Mouse (Mus musculus) right cerebral cortex, postnatal 4 days (tissue): Measurements from ENCODE around the gene Mas1.
A peak's percentile ranks its signal among the peaks of the same experiment; 100 is the strongest.
"Not testable (repeated sequence)": the region's sequence is repeated elsewhere in the genome, so short reads cannot be mapped to it uniquely, and the experiment has no call there.

Experiments
- DNase-seq: peaks from one replicate; pipeline ENCODE4 v3.0.0-alpha.2; 2022

Mas1 gene

GRCm38 (mm10) chr17:12868043-12868442, at the start of gene Mas1:
Mas1 (minus strand) TSS chr17:12868143.
- no peak for DNase-seq

- DNase-seq = peak; percentile 53
Measured at GRCm38 (mm10) chr17:12916588-12917380, 48.8 kb upstream of the Mas1 start.

DNA sequence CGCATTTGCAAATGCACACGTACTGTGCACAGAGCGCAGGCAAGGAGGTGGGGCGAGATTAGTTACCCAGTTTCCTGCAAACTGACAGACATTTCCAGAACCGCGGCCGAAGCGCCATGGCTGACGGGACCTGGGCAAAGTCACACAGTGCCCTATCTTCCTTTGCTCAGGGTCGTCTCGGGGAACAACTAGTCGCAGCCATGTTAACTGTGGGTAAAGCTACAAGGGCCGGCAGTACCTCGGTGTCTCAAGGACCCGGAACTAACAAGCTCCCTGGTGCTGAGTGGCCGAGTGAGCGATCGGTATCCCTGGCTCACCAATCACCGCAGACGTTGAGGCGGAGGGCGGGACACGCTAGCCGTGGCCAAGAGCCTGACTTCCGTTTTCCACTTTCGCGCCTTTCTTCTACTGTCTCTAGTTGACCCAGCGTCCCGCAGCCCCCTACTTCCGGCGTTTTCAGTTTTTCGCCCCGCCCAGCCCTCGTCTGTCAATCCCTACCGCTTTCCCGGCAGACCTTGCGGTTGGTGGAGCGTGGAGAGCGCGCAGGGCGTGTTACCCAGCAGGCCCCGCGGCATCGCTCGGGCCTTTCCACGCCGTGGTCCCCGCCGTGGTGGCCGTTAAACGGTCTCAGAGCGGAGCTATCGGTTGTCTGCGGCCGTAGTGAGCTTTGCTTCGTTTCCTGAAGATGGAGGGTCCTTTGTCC, 48.1 kb upstream of the Mas1 start, which contains the start of gene Mrpl18:
Mrpl18 (minus strand) TSS at position 465 of the 703 bp plus-strand sequence.
- peak; percentile 95 for DNase-seq

DNA sequence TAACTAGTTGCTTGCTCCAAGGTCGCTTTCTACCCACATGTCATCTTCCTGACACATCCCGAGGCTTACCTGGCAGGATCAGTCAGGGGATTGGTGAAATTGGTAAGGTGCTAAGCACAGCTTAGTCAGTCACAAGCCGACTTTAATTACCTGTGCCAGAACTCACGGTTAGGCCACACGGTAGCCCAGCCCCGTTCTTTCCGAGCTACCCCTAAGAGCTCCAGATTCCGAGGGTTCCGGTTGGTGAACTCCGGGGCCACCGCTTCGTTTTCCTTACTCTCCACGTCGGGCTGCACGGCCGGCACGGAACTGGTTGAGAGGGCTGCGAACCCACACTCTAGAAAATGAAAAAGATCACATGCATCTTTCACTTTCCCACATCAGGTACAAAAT, 47.5 kb upstream of the Mas1 start, which contains the start of gene Tcp1:
Tcp1 (plus strand) TSS at position 214 of the 393 bp plus-strand sequence.
- DNase-seq = no peak

DNA sequence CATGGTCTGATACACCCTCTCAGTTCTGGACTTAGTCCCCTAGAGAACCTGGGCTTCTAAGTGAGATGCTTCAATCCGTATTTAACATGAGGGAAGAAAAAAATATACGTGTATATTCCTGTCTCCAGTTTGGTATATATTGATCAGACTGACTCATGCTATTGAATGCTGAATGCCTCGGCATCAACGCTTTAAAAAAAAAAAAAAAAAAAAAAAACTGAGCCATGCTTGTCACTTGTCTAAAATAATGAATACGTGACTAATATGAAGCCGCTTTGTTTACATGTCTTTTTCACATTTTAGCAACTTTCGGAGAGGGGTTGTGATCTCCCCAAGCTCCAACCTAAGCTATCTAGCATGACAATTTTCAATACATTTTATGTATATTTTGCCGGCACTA, 42.4 kb upstream of the Mas1 start:
- DNase-seq = no peak

- no peak for DNase-seq
Measured at GRCm38 (mm10) chr17:12909361-12910280, 41.7 kb upstream of the Mas1 start, which contains the start of gene Pnldc1. Pnldc1 (minus strand) TSS chr17:12910230.

DNA sequence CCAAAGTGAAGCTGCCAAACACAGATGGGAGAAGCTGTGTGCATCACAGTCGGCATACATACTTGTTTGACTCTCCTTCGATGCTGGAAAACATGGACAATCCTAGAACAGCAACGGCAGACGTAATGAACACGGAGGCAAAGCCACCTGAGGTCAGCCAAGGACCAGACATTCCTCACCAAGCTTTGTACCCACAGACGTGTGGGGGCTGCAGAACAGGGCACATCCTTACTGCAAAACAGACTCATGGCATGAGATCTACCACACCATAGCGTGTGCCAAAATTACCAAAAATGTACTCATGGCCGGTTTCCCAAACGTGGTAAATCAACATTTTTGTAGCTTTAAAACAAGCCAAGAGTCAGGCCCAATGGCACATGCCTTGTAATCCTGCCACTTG, 38.5 kb upstream of the Mas1 start:
- DNase-seq = no peak

DNA sequence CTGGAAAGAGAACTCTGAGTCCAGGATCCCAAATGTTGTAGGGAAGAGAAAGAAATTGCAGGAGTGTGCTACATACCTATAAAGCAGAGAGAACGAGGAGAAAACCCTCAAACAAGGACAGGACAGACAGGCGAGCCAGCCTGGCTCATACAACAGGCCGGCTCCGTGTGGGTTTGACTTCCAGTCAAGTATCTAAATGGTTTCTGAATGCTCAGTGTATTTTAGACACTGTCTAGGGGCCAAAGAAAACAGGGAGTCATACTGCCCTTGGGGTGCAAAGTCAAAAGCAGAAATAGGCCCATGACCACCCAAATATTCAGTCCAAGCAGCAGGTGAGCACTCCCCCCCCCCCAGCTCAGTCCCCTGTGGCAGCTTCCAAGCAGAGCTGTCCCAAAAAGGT, 37.9 kb upstream of the Mas1 start:
- DNase-seq = no peak

GRCm38 (mm10) chr17:12904349-12904748, 36.4 kb upstream of the Mas1 start:
- no peak for DNase-seq

GRCm38 (mm10) chr17:12903372-12904333, 35.7 kb upstream of the Mas1 start:
- DNase-seq = no peak

DNA sequence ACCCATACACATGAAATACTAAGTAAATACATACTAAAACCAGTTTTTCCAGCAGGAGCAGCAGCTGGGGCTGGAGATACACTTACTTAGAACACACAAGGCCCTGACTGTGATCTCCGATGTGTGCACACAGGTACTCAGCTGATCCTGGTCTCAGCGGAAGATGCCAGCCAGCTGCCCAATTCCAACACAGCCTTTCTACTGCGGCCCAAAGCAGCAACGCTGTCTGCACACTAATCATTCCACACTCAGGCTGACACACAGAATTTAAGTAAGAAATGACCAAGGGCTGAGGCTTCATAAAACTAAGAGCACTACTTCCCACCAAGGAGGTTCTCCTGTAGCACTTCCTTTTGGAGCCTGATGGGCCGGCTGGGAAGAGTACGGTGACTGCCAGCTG, 34.3 kb upstream of the Mas1 start:
- no peak for DNase-seq

DNA sequence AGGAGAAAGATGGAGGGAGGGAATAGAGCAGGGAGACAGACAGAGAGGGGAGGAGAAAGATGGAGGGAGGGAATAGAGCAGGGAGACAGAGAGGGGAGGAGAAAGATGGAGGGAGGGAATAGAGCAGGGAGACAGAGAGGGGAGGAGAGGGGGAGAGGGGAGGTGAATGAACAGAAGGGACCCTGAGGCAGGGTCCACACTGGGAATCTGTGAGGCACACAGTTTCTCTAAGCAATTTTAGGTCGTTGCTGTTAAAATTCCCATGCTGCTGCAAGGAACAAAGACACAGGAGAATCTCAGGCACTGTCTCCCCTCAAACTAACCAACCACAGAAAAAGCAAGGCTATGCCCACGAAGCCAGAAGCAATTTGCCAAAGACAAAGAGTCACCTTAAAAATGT, 30.7 kb upstream of the Mas1 start:
- not testable (repeated sequence) for DNase-seq

DNA sequence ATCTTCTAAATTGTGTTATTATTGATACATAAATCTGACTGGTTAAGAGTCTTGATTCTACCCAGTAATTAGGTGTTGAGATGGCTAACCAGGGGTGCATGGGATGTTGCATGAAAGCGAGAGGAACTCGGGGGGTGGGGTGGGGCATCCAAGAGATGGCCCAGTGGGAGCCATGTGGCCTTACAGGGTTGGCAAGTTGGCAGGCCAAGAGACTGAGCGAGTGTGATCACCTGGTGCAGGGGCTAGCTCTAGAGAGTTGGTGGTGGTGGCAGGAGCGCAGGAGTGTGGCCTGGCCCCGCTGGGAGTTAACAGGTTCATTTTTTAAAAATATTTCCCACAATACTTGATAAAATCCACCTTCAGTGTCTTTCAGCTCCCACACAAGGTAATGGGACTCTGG, 29.7 kb upstream of the Mas1 start:
- DNase-seq = no peak

DNA sequence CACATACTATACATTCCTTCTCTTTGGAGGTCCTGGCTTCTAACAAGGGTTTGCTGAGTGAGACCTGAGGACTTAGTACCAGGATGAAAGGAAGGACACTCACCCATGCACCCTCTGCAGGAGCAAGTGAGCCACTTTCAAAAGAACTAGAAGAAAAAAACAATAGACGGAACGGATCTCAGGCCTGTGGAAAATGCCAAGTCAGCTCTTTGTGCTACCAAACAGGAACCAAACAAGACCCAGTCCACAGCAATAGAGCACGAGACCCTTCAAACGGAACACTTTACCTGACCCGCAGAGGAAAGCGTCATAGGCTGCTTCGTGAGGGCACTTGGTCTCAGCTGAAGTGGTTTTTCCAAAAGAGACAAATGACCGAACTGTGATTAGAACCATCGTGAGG, 24.1 kb upstream of the Mas1 start:
- DNase-seq = no peak

DNA sequence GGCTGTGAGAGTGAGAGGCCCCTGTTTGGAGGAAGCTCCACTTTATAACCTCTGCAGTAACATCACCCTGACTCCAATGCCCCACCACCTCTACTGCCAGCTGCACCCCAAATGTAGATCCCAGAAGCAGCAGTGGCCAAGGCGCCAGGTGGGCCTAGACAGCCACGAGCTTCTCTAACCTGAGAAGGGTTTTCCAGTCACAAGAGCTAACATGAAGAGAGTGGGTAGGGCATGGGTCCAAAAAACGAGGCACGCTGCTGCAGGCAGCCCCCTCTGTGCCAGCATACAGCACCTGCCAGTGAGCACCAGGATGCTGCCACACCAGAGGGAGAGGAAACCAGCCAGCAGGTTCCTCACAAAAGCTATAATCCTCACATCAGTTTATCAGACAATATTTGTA, 23.1 kb upstream of the Mas1 start:
- no peak for DNase-seq

DNA sequence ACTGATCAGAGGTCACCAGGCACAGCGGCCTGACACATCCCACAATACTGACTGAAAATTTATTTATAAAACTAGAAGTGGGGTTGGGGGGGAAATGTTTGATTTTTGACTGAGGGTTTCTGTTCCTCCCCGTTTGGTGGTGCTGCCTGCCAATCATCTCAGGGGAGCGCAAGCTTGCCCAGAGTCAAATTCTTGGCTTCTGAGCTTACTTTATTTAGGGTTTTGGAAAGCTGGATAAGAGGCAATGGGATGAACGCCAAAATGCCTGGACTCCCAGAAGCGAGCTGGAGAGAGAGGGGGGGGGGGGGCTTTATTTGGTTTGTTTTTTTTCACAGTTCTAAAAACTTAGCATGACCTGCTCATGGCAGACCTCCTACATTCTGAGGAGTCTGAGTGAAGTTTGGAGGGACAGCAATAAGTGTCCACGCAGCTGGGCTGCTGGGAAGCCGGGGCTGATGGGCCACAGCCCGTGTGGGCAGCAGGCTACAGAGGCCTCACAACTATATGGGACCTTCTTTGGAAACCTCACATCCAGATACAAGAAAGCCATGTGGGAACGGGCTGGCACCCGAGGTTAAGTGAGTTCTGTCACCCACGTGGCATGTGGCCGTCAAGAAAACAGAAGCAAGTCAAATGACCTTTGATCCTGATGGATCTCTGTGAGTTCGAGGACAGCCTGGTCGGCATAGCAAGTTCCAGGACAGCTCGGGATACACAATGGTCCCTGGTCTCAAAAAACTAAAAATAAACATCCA, 19.3 kb upstream of the Mas1 start:
- no peak for DNase-seq

- DNase-seq = no peak
Measured at GRCm38 (mm10) chr17:12886620-12887019, 18.7 kb upstream of the Mas1 start.

DNA sequence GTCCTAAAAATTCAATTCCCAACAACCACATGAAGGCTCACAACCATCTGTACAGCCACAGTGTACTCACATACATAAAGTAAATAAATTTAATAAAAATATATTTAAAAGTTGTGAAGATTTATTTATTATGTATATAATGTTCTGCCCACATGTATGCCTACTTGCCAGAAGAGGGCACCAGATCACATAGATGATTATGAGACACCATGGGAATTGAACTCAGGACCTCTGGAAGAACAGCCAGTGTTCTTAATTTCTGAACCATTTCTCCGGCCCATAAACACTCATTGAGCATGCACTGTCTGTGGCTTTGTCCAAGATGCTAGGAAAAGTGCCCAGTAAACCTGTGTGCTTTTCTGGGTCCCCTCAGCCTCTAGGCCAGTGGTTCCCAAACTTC, 13.3 kb upstream of the Mas1 start:
- DNase-seq = no peak

- DNase-seq = peak; percentile 80
Measured at GRCm38 (mm10) chr17:12880178-12880577, 12.2 kb upstream of the Mas1 start.

DNA sequence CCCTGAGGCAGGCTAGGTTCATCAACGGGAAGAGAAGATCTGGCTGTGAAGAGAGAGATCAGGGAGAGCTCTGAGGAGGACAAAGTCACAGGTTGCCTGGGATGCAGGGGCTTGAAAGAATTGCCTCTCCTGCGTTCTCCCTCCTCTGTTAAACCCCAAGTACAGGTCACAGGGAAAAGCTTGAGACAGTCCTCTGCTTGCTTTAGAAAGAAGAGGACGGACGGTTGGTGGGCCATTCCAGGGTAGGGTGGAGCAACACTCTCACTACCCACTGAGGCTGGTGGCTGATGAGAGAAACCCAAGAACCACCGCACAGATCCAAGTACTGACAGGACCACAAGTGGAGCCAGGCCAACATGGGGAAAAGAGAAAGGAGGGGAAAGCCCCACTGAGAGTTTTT, 7.8 kb upstream of the Mas1 start, which contains the start of gene Mrgprh:
Mrgprh (plus strand) TSS at position 301 of the 400 bp plus-strand sequence.
- DNase-seq = no peak
